Mouse (Mus musculus) kidney, postnatal 0 days (tissue): ENCODE measurements at regions not wholly inside any gene's neighbourhood (a gene's known extent, or its start where the extent isn't known, plus 50 kb on each side); places are given as distances from the start of the nearest gene placed in this dataset. TPM values are rescaled to one million over a fixed set of nuclear protein-coding genes. Genes with fewer than 3 reads are reported as not detected.

ENCODE experiments used
- ATAC-seq: fragments of 200-750 bp; cut with Nextera tagmentation; replicated peaks from 2 replicates; pipeline ENCODE4 v1.8.0; 2017; ENCODE audit warnings: low read depth, moderate number of reproducible peaks, moderate TSS enrichment, moderate library complexity; ENCODE audit not compliant: low FRiP score
- DNase-seq: peaks from one replicate; pipeline ENCODE4 v3.0.0-alpha.2; 2016; ENCODE audit warnings: low spot score
- H3K27ac ChIP-seq: fragments of 300-500 bp; sonication (generic); 2 replicates; pipeline ENCODE4 v1.5.1; 2014; ENCODE audit warnings: mild to moderate bottlenecking
- H3K27me3 ChIP-seq: fragments of 300-500 bp; sonication (generic); 2 replicates; pipeline ENCODE4 v1.6.1; 2014; ENCODE audit warnings: low read length, mixed read lengths; ENCODE audit not compliant: insufficient read depth
- H3K36me3 ChIP-seq: fragments of 300-500 bp; sonication (generic); 2 replicates; pipeline ENCODE4 v1.6.1; 2014; ENCODE audit warnings: low read length, mixed read lengths; ENCODE audit not compliant: insufficient read depth
- H3K4me1 ChIP-seq: fragments of 300-500 bp; sonication (generic); replicated peaks from 2 replicates; pipeline ENCODE4 v1.6.1; 2014; ENCODE audit warnings: antibody characterized with exemption, low read length, mixed read lengths; ENCODE audit not compliant: insufficient read depth
- H3K4me2 ChIP-seq: fragments of 300-500 bp; sonication (generic); 2 replicates; pipeline ENCODE4 v1.6.1; 2014; ENCODE audit warnings: mild to moderate bottlenecking, low read length, moderate library complexity, mixed read lengths
- H3K4me3 ChIP-seq: fragments of 300-500 bp; sonication (generic); replicated peaks from 2 replicates; pipeline ENCODE4 v1.5.1; 2014; ENCODE audit warnings: low read depth, low read length
- H3K9ac ChIP-seq: fragments of 300-500 bp; sonication (generic); 2 replicates; pipeline ENCODE4 v1.6.1; 2014; ENCODE audit warnings: low read depth, low read length
- H3K9me3 ChIP-seq: fragments of 300-500 bp; sonication (generic); replicated peaks from 2 replicates; pipeline ENCODE4 v1.6.1; 2016; ENCODE audit warnings: low read length, inconsistent platforms, mixed read lengths
- CTCF ChIP-seq: IDR thresholded peaks from 2 replicates; pipeline ENCODE4 v1.5.1; 2016; ENCODE audit warnings: antibody characterized with exemption, low read depth, mild to moderate bottlenecking, moderate library complexity
- WGBS: fragments of 180-500 bp; shearing (Covaris S2); extraction: QIAGEN DNeasy Blood & Tissue Kit; methylation state at CpG from one replicate; pipeline ENCODE4 v1.1.7; 2014; 5-methylcytosine and 5-hydroxymethylcytosine counted together
- microRNA-seq: library from miRNA; unstranded; fragments of <30 nt; microRNA quantifications from one replicate; pipeline ENCODE4, GENCODE M21; 2016

GRCm38 (mm10) chr4:67614486-67615067, 787.2 kb downstream of the Tlr4 start:
- ATAC-seq: no peak
- H3K27ac ChIP-seq: no peak overlapping the region
- WGBS: 74% methylated on average over 5 of the region's 5 CpGs
- no peaks in the 10 kb centered on the region for H3K4me1 ChIP-seq
- no peak overlapping the region for H3K4me3 ChIP-seq
- H3K9ac ChIP-seq: no peak overlapping the region
- no peak for TF ChIP-seq CTCF
- no peaks in the 10 kb centered on the region for H3K27me3 ChIP-seq
- no peaks in the 10 kb centered on the region for H3K36me3 ChIP-seq
- no peaks in the 10 kb centered on the region for H3K9me3 ChIP-seq
- H3K4me2 ChIP-seq: no peak overlapping the region
- no peak for DNase-seq

- Histone ChIP-seq H3K4me1 (no peaks in the 10 kb centered on the region), H3K9me3 (no peaks in the 10 kb centered on the region), H3K4me2 (no peak overlapping the region), H3K9ac (no peak overlapping the region), H3K36me3 (no peaks in the 10 kb centered on the region), H3K4me3 (no peak overlapping the region), H3K27ac (no peak overlapping the region), H3K27me3 (no peaks in the 10 kb centered on the region)
- DNase-seq (no peak), ATAC-seq (no peak)
- no peak for TF ChIP-seq CTCF
Measured at GRCm38 (mm10) chr4:67626641-67627040, 799.3 kb downstream of the Tlr4 start.

- Histone ChIP-seq H3K36me3 (no peaks in the 10 kb centered on the region), H3K4me3 (no peak overlapping the region), H3K4me1 (no peaks in the 10 kb centered on the region), H3K27ac (no peak overlapping the region), H3K9ac (no peak overlapping the region), H3K9me3 (no peaks in the 10 kb centered on the region), H3K27me3 (no peaks in the 10 kb centered on the region), H3K4me2 (no peak overlapping the region)
- no peak for TF ChIP-seq CTCF
- WGBS: 38% methylated on average over 2 of the region's 2 CpGs
- DNase-seq (no peak), ATAC-seq (no peak)
Measured at GRCm38 (mm10) chr4:67646090-67646489, 818.7 kb downstream of the Tlr4 start.

- Histone ChIP-seq H3K27ac (no peak overlapping the region), H3K9me3 (no peaks in the 10 kb centered on the region), H3K4me1 (no peaks in the 10 kb centered on the region), H3K36me3 (no peaks in the 10 kb centered on the region), H3K4me3 (no peak overlapping the region), H3K9ac (no peak overlapping the region), H3K4me2 (no peak overlapping the region), H3K27me3 (no peaks in the 10 kb centered on the region)
- 49% methylated on average over 3 of the region's 3 CpGs for WGBS
- ATAC-seq (no peak), DNase-seq (no peak)
- TF ChIP-seq CTCF: no peak
Measured at GRCm38 (mm10) chr4:67662122-67662521, 834.7 kb downstream of the Tlr4 start.

- no peak for DNase-seq
- H3K27me3 ChIP-seq: no peaks in the 10 kb centered on the region
- 62% methylated on average over 1 of the region's 1 CpGs for WGBS
Measured at GRCm38 (mm10) chr4:67673961-67674360, 846.6 kb downstream of the Tlr4 start.

GRCm38 (mm10) chr4:67677589-67677988, 850.2 kb downstream of the Tlr4 start:
- no peak for DNase-seq
- no peak for TF ChIP-seq CTCF
- no peaks in the 10 kb centered on the region for H3K27me3 ChIP-seq
- no peak overlapping the region for H3K9ac ChIP-seq
- H3K9me3 ChIP-seq: no peaks in the 10 kb centered on the region
- H3K4me1 ChIP-seq: no peaks in the 10 kb centered on the region
- no peak overlapping the region for H3K4me2 ChIP-seq
- no peak overlapping the region for H3K4me3 ChIP-seq
- no peak for ATAC-seq
- WGBS: 92% methylated on average over 1 of the region's 1 CpGs
- no peak overlapping the region for H3K27ac ChIP-seq
- H3K36me3 ChIP-seq: no peaks in the 10 kb centered on the region

More at GRCm38 (mm10) chr4:67673961-67674360, 846.6 kb downstream of the Tlr4 start:
- H3K27ac ChIP-seq: no peak overlapping the region
- no peak for TF ChIP-seq CTCF
- no peaks in the 10 kb centered on the region for H3K9me3 ChIP-seq
- H3K4me2 ChIP-seq: no peak overlapping the region
- H3K4me1 ChIP-seq: no peaks in the 10 kb centered on the region
- H3K9ac ChIP-seq: no peak overlapping the region
- no peak overlapping the region for H3K4me3 ChIP-seq
- ATAC-seq: no peak
- H3K36me3 ChIP-seq: no peaks in the 10 kb centered on the region

- Histone ChIP-seq H3K4me3 (no peak overlapping the region), H3K9me3 (no peaks in the 10 kb centered on the region), H3K27me3 (no peaks in the 10 kb centered on the region), H3K36me3 (no peaks in the 10 kb centered on the region), H3K4me1 (no peaks in the 10 kb centered on the region), H3K27ac (no peak overlapping the region), H3K4me2 (no peak overlapping the region), H3K9ac (no peak overlapping the region)
- no peak for DNase-seq
- no peak for TF ChIP-seq CTCF
- ATAC-seq: no peak
Measured at GRCm38 (mm10) chr4:67698438-67698837, 871.1 kb downstream of the Tlr4 start.

Small RNA genes in the stretch of these regions (microRNA-seq; reads per million reads assigned to microRNA genes)
- gene Gm44497: not detected
